Mouse (Mus musculus) heart, adult 2 months (tissue): ENCODE measurements around the gene Pdzd2. TPM values are rescaled to one million over a fixed set of nuclear protein-coding genes. Genes with fewer than 3 reads are reported as not detected.

ENCODE experiments used
- DNase-seq, 2 experiments: peaks; one replicate each; pipeline ENCODE4 v3.0.0; 2021
- H3K27ac ChIP-seq: fragments of 200-600 bp; 2 replicates; pipeline ENCODE4 v1.8.1; 2022
- H3K27me3 ChIP-seq: fragments of 200-500 bp; 2 replicates; pipeline ENCODE4 v1.6.1; 2012; ENCODE audit warnings: mild to moderate bottlenecking, low read length, inconsistent platforms, mixed read lengths; ENCODE audit not compliant: control insufficient read depth, insufficient read depth
- H3K36me3 ChIP-seq: fragments of 200-500 bp; 2 replicates; pipeline ENCODE4 v1.6.1; 2012; ENCODE audit warnings: low read length, inconsistent platforms; ENCODE audit not compliant: control insufficient read depth, insufficient read depth
- H3K4me1 ChIP-seq: fragments of 200-500 bp; 2 replicates; pipeline ENCODE4 v1.6.1; 2011; ENCODE audit warnings: low read length; ENCODE audit not compliant: control insufficient read depth, insufficient read depth
- H3K4me3 ChIP-seq: fragments of 200-600 bp; 2 replicates; pipeline ENCODE4 v1.8.1; 2022
- H3K79me2 ChIP-seq: fragments of 200-500 bp; replicated peaks from 2 replicates; pipeline ENCODE4 v1.6.1; 2012; ENCODE audit warnings: mild to moderate bottlenecking, inconsistent platforms, low read length, moderate library complexity, mixed read lengths; ENCODE audit not compliant: control insufficient read depth, insufficient read depth
- H3K9ac ChIP-seq: fragments of 200-500 bp; 2 replicates; pipeline ENCODE4 v1.6.1; 2012; ENCODE audit warnings: low read depth, mild to moderate bottlenecking, control low read depth, inconsistent platforms, low read length, mixed read lengths
- CTCF ChIP-seq: fragments of 200-600 bp; IDR thresholded peaks from 2 replicates; pipeline ENCODE4 v1.8.1; 2022; ENCODE audit warnings: antibody characterized with exemption, mild to moderate bottlenecking, moderate library complexity
- EP300 ChIP-seq: fragments of 200-500 bp; IDR thresholded peaks from 2 replicates; pipeline ENCODE4 v1.6.1; 2011; ENCODE audit warnings: low read depth, low read length, control low read depth; ENCODE audit not compliant: insufficient read depth
- POLR2A ChIP-seq: fragments of 200-500 bp; IDR thresholded peaks from 2 replicates; pipeline ENCODE4 v1.6.1; 2011; ENCODE audit warnings: mild to moderate bottlenecking, low read depth, low read length, control low read depth; ENCODE audit not compliant: insufficient read depth
- WGBS: fragments of 180-500 bp; shearing (Covaris S2); methylation state at CpG from one replicate; pipeline ENCODE4 v1.1.7; 2018; 5-methylcytosine and 5-hydroxymethylcytosine counted together
- intact Hi-C: fragments of 180-260 bp; cut with DNase I; formaldehyde crosslinking; loops from one replicate; pipeline ENCODE4 v1.15.1; 2025
- polyA plus RNA-seq: library from polyadenylated mRNA; depleted of rRNA; stranded (reverse); fragments of >200 nt; gene quantifications from 2 replicates; pipeline ENCODE4 v1.2.3, GENCODE M21; 2012
- total RNA-seq, 2 experiments: library from RNA; stranded (reverse); gene quantifications; 2 replicates each; pipeline ENCODE4 v1.2.3; 2021

Pdzd2 gene
- total and polyA plus RNA-seq, 3 experiments, result 15.0 to 83.9 (median 78.9) TPM

DNA sequence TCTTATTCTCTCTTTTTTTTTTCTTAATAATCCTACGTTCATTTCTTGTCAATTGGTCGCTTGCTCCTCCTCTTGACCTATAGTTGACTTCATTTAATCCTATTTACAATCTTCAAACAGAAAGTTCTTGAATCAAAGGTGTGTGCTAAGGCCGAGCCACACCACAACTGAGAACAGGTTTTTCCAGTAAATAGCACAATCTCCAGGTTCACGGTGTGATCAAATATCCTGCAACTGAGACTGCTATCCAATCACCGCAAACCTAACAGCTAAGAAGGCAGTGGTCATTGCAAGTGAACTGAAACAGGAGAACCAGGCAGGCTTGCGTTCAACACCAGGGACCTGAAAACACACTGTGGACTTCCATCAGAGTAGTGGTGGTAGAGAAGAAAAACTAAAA lies 313.4 kb downstream of the Pdzd2 start:
- peaks cover 5% of the 10 kb centered on the region for H3K4me1 ChIP-seq
- H3K79me2 ChIP-seq, result peaks cover 2% of the 10 kb centered on the region
- H3K9ac ChIP-seq, result no peak overlapping the region
- 94% methylated on average over 6 of the region's 6 CpGs for WGBS
- H3K27ac ChIP-seq, result no peak overlapping the region
- TF ChIP-seq CTCF (no peak), POLR2A (no peak), EP300 (no peak)
- no peak overlapping the region for H3K4me3 ChIP-seq
- DNase-seq, result no peak
- intact Hi-C loops, result no loop called here
- H3K27me3 ChIP-seq, result no peaks in the 10 kb centered on the region
- peaks cover 14% of the 10 kb centered on the region for H3K36me3 ChIP-seq

DNA sequence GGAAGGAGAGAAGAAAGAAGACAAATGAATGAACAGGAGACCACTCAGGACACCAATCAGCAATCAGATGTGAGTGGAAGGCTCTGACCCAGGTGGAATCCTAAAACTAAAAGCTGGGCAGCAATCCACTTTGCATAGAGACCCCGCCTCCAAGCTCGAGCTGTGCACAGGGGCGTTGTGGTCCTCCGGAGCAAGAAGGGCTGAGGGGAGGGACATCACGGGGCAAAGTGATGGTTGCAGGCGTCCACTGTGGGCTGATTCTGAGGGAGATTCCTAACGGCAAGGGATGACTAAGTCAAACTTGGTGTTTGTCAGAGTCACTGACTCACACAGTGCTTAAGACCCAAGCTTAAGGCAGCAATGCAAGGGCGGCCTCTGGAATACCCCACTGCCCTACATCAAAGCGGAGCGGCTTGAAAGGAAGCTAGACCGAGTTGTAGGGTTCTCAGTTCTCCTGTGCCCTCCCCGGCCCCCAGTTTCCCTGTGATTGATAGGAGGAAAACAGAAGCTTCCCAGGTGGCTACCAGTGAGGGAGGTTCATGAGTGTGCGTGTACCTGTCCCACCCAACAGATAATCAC lies 314.6 kb downstream of the Pdzd2 start:
- intact Hi-C loops, result no loop called here
- DNase-seq, result no peak
- 86% methylated on average over 13 of the region's 13 CpGs for WGBS
- Histone ChIP-seq H3K27ac (no peak overlapping the region), H3K4me1 (peaks cover 3% of the 10 kb centered on the region), H3K4me3 (no peak overlapping the region), H3K79me2 (peaks cover 2% of the 10 kb centered on the region), H3K27me3 (no peaks in the 10 kb centered on the region), H3K36me3 (peaks cover 11% of the 10 kb centered on the region), H3K9ac (no peak overlapping the region)
- TF ChIP-seq EP300, result no peak
- no peak for TF ChIP-seq POLR2A
- no peak for TF ChIP-seq CTCF

DNA sequence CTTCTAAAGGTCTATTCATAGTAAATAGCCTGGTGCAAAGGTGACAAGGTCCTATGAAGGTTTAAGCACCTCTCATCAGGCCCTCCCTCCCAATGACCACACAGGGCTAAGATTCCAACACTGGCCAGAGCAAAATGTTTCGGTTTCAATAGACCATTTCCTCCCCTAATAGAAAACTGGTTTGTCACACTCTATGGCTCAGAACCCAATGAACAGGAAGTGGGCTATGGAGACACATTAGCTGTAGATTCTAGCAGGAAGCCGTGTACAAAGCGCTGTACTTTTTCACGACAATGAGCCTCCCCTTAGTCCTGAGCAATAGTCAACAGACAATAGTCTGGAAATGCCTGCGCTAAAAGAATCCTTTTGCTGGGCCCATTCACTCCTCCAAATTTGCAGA lies 315.5 kb downstream of the Pdzd2 start:
- peaks cover 3% of the 10 kb centered on the region for H3K4me1 ChIP-seq
- peaks cover 2% of the 10 kb centered on the region for H3K79me2 ChIP-seq
- 54% methylated on average over 5 of the region's 5 CpGs for WGBS
- H3K27ac ChIP-seq, result no peak overlapping the region; the same call in 1 of the 2 replicates
- peaks cover 11% of the 10 kb centered on the region for H3K36me3 ChIP-seq
- no peaks in the 10 kb centered on the region for H3K27me3 ChIP-seq
- H3K9ac ChIP-seq, result no peak overlapping the region
- no peak for DNase-seq
- intact Hi-C loops, result no loop called here
- H3K4me3 ChIP-seq, result no peak overlapping the region
- TF ChIP-seq POLR2A (no peak), EP300 (no peak), CTCF (no peak)

DNA sequence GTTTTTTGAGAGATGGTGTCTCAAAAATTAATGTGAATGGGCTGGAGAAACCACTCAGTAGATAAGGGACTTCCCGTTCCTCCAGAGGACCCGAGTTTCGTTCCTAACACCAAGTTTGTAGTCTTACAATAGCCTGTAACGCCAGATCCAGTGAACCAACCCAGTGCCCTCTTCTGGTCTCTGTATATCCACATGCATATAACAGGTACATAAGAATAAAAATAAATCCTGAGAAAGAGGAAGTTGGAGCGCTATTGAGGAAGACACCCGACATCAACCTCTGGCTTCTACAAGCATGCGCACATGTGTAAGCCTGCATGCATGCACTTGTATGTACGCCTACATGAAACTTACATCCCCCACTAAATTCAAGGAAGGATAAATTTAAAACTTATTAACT lies 318.8 kb downstream of the Pdzd2 start:
- WGBS, result 82% methylated on average over 8 of the region's 8 CpGs
- TF ChIP-seq EP300, result no peak
- TF ChIP-seq POLR2A, result no peak
- TF ChIP-seq CTCF, result no peak
- Histone ChIP-seq H3K36me3 (peaks cover 14% of the 10 kb centered on the region), H3K4me3 (no peak overlapping the region), H3K27ac (no peak overlapping the region), H3K27me3 (no peaks in the 10 kb centered on the region), H3K79me2 (no peaks in the 10 kb centered on the region), H3K4me1 (peaks cover 6% of the 10 kb centered on the region), H3K9ac (no peak overlapping the region)
- intact Hi-C loops, result no loop called here
- DNase-seq, result no peak

DNA sequence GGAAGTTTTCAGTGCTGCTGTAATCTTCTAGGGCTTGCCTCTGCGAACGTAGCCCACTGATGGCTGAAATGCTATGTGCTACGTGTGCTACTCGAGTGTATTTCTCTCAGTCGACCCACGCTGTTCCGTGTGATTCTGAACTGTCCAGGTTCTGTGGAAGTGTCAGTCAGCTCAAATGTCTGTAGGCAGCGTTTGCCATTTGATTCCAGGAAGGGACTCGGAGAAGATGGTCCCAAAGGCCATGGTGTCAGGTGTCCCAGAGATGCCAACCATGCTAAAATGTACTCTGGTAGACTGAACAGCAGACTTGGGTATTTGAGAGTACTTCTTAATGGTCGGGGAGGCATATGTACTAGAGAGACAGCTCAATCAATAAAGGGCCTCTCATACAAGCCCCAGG lies 319.3 kb downstream of the Pdzd2 start:
- intact Hi-C loops, result no loop called here
- no peak for DNase-seq
- Histone ChIP-seq H3K79me2 (no peaks in the 10 kb centered on the region), H3K36me3 (peaks cover 18% of the 10 kb centered on the region), H3K9ac (no peak overlapping the region), H3K27ac (no peak overlapping the region), H3K4me3 (no peak overlapping the region), H3K4me1 (peaks cover 10% of the 10 kb centered on the region), H3K27me3 (no peaks in the 10 kb centered on the region)
- TF ChIP-seq POLR2A (no peak), EP300 (no peak), CTCF (no peak)
- WGBS, result 94% methylated on average over 10 of the region's 10 CpGs

DNA sequence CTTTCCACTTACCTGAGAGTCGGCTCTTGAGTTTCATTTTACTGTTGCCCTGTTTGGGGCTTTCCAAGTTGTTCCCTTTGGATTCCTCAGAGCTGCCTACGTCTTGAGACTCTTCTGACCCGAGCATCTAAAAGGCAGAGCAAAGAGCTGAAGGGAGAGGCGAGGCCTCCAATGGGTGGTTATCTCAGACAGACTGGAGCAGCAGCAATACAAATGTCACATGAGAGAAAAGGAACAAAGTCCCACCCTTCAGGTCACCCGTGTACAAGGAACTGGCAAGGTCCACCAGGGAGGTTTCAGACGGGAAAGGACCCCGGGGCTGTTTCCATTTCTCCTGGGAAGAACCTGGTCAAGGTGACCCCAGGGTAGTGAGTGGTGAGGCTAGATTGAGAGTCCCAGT lies 320.3 kb downstream of the Pdzd2 start:
- Histone ChIP-seq H3K27me3 (no peaks in the 10 kb centered on the region), H3K27ac (no peak overlapping the region), H3K79me2 (no peaks in the 10 kb centered on the region), H3K4me3 (no peak overlapping the region), H3K4me1 (peaks cover 13% of the 10 kb centered on the region), H3K36me3 (peaks cover 13% of the 10 kb centered on the region), H3K9ac (no peak overlapping the region)
- TF ChIP-seq CTCF (no peak), POLR2A (no peak), EP300 (no peak)
- 81% methylated on average over 7 of the region's 7 CpGs for WGBS
- intact Hi-C loops, result loop anchor here (5.0 kb wide), 1 partner anchor 53 kb away; no protein-coding TSS in a partner anchor
- no peak for DNase-seq
